In the genomic region with DNA sequence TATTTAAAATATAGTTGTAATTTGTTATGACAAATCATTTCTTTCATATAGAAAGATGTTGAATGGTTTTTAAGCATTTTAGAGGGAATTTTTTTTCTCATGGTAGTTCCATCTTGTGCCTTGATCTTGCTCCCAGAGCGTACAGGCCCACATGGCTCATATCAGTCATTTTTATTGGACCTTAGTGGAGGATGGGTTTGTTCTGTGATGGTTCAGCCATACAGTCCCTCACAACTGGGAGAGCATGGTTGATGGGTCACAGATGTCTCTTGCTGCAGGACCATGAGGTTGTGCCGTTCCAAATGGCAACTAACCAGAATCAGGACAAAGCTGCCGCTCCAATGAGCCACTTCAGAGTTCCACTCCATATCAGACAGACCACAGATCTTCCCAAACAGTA, we compare ENCODE assay signal across 19 mouse cellular contexts.
"Had no signal": no experiment of that assay in that cellular context is flagged by ENCODE, and none has a peak within 500 bp of the region (broad histone marks: within the 10 kb centered on the region; RNA-seq: fewer than 3 reads in every experiment).

No protein-coding gene starts in this region.

- DNase-seq: lung, adult 18-20 months; lung, embryonic 14.5 days; lung, postnatal 10 days; lung, postnatal 4 days; midbrain, embryonic 14.5 days; retina, postnatal 1 day; right cerebral cortex, adult 18-20 months; right cerebral cortex, postnatal 25 days; right cerebral cortex, postnatal 4 days; spleen, adult 18-20 months; thymus, adult 18-20 months; thymus, postnatal 14 days; thymus, postnatal 36 days had no signal

- H3K9ac ChIP-seq: lung, embryonic 14.5 days; midbrain, embryonic 12.5 days; neural tube, embryonic 13.5 days; neural tube, embryonic 15.5 days had no signal

- H3K4me2 ChIP-seq: lung, embryonic 14.5 days; midbrain, embryonic 12.5 days; neural tube, embryonic 13.5 days; neural tube, embryonic 15.5 days had no signal

- H3K27ac ChIP-seq: midbrain, embryonic 10.5 days; midbrain, embryonic 12.5 days; neural tube, embryonic 13.5 days; neural tube, embryonic 15.5 days had no signal

- H3K36me3 ChIP-seq: midbrain, embryonic 10.5 days; midbrain, embryonic 12.5 days; neural tube, embryonic 13.5 days; neural tube, embryonic 15.5 days had no signal

- H3K27me3 ChIP-seq: midbrain, embryonic 12.5 days; neural tube, embryonic 13.5 days; neural tube, embryonic 15.5 days had no signal

- ATAC-seq: midbrain, embryonic 16.5 days had no signal

- H3K4me3 ChIP-seq: midbrain, embryonic 10.5 days; midbrain, embryonic 12.5 days; myocyte; neural tube, embryonic 13.5 days; neural tube, embryonic 15.5 days had no signal

- H3K9me3 ChIP-seq: midbrain, embryonic 10.5 days; midbrain, embryonic 12.5 days; neural tube, embryonic 13.5 days; neural tube, embryonic 15.5 days had no signal

- H3K4me1 ChIP-seq: midbrain, embryonic 10.5 days; midbrain, embryonic 12.5 days; neural tube, embryonic 13.5 days had no signal
